Mouse (Mus musculus) hindbrain, embryonic 13.5 days (tissue): Measurements from ENCODE around the gene Akap6. TPM values are rescaled to one million over a fixed set of nuclear protein-coding genes. Genes with fewer than 3 reads are reported as not detected.
"Not testable (repeated sequence)": the region's sequence is repeated elsewhere in the genome, so short reads cannot be mapped to it uniquely, and the experiment has no call there.

Source experiments
- ATAC-seq: fragments of 200-750 bp; cut with Nextera tagmentation; 2 replicates; pipeline ENCODE4 v1.8.0; 2017; ENCODE audit warnings: moderate TSS enrichment; ENCODE audit not compliant: low FRiP score
- H3K27ac ChIP-seq: fragments of 300-500 bp; sonication (generic); 2 replicates; pipeline ENCODE4 v1.5.1; 2015; ENCODE audit warnings: inconsistent platforms, mild to moderate bottlenecking, moderate library complexity
- H3K27me3 ChIP-seq: fragments of 300-500 bp; sonication (generic); 2 replicates; pipeline ENCODE4 v1.6.1; 2015; ENCODE audit warnings: mild to moderate bottlenecking, inconsistent platforms
- H3K36me3 ChIP-seq: fragments of 300-500 bp; sonication (generic); 2 replicates; pipeline ENCODE4 v1.6.1; 2015; ENCODE audit warnings: mild to moderate bottlenecking, inconsistent platforms
- H3K4me1 ChIP-seq: fragments of 300-500 bp; sonication (generic); replicated peaks from 2 replicates; pipeline ENCODE4 v1.6.1; 2015; ENCODE audit warnings: inconsistent platforms
- H3K4me2 ChIP-seq: fragments of 300-500 bp; sonication (generic); 2 replicates; pipeline ENCODE4 v1.6.1; 2015; ENCODE audit warnings: inconsistent platforms, mild to moderate bottlenecking, moderate library complexity
- H3K4me3 ChIP-seq: fragments of 300-500 bp; sonication (generic); 2 replicates; pipeline ENCODE4 v1.5.1; 2015; ENCODE audit warnings: mild to moderate bottlenecking, inconsistent platforms
- H3K9ac ChIP-seq: fragments of 300-500 bp; sonication (generic); 2 replicates; pipeline ENCODE4 v1.6.1; 2015; ENCODE audit warnings: mild to moderate bottlenecking, inconsistent platforms
- H3K9me3 ChIP-seq: fragments of 300-500 bp; sonication (generic); 2 replicates; pipeline ENCODE4 v1.6.1; 2016; ENCODE audit warnings: inconsistent platforms
- WGBS: fragments of 180-500 bp; shearing (Covaris S2); methylation state at CpG from one replicate; pipeline ENCODE4 v1.1.7; 2015; 5-methylcytosine and 5-hydroxymethylcytosine counted together
- polyA plus RNA-seq: library from polyadenylated mRNA; unstranded; fragments of >200 nt; fragmentation: Nextera tagmentation; extraction: Ambion mirVana; gene quantifications from 2 replicates; pipeline ENCODE4 v1.2.1, GENCODE M21; 2015

Akap6 gene
- polyA plus RNA-seq, 1 experiment from 2014 or later = 31.3 TPM

GRCm38 (mm10) chr12:52719681-52720080 is 20.5 kb downstream of the Akap6 start:
- Histone ChIP-seq H3K4me2 (no peak overlapping the region), H3K9ac (no peak overlapping the region), H3K36me3 (peaks cover 8% of the 10 kb centered on the region), H3K4me1 (peaks cover 15% of the 10 kb centered on the region), H3K9me3 (no peaks in the 10 kb centered on the region), H3K27ac (no peak overlapping the region), H3K27me3 (no peaks in the 10 kb centered on the region), H3K4me3 (no peak overlapping the region)
- ATAC-seq = no peak
- WGBS = 84% methylated on average over 5 of the region's 5 CpGs

- not testable (repeated sequence) for ATAC-seq, H3K27me3 ChIP-seq, H3K9me3 ChIP-seq, H3K27ac ChIP-seq, H3K36me3 ChIP-seq, H3K9ac ChIP-seq, H3K4me3 ChIP-seq, H3K4me2 ChIP-seq
- 71% methylated on average over 3 of the region's 3 CpGs for WGBS
- peaks cover 24% of the 10 kb centered on the region for H3K4me1 ChIP-seq
Observed at GRCm38 (mm10) chr12:52724039-52724615, 24.9 kb downstream of the Akap6 start.

GRCm38 (mm10) chr12:52726434-52727231 is 27.4 kb downstream of the Akap6 start:
- no peak for ATAC-seq
- peaks cover 20% of the 10 kb centered on the region for H3K4me1 ChIP-seq
- no peaks in the 10 kb centered on the region for H3K9me3 ChIP-seq
- no peak overlapping the region for H3K4me2 ChIP-seq
- H3K9ac ChIP-seq = no peak overlapping the region
- peaks cover 6% of the 10 kb centered on the region; the same call in 1 of the 2 replicates for H3K36me3 ChIP-seq
- 0 out of 2 replicates have a peak overlapping the region, but pooled peaks have one; percentile 35 for H3K27ac ChIP-seq
- no peak overlapping the region for H3K4me3 ChIP-seq
- H3K27me3 ChIP-seq = no peaks in the 10 kb centered on the region
- 57% methylated on average over 10 of the region's 10 CpGs for WGBS

- Histone ChIP-seq H3K9ac (no peak overlapping the region), H3K4me2 (no peak overlapping the region), H3K4me3 (no peak overlapping the region), H3K27me3 (no peaks in the 10 kb centered on the region), H3K36me3 (peaks cover 6% of the 10 kb centered on the region; the same call in 1 of the 2 replicates), H3K27ac (no peak overlapping the region), H3K9me3 (no peaks in the 10 kb centered on the region), H3K4me1 (peaks cover 12% of the 10 kb centered on the region)
- 90% methylated on average over 6 of the region's 6 CpGs for WGBS
- ATAC-seq = no peak
Observed at GRCm38 (mm10) chr12:52729396-52729795, 30.2 kb downstream of the Akap6 start.

- H3K4me1 ChIP-seq, ATAC-seq, H3K9ac ChIP-seq, H3K4me2 ChIP-seq, H3K9me3 ChIP-seq, H3K27ac ChIP-seq, H3K4me3 ChIP-seq, H3K27me3 ChIP-seq: not testable (repeated sequence)
- 78% methylated on average over 8 of the region's 11 CpGs for WGBS
- H3K36me3 ChIP-seq = peaks cover 16% of the 10 kb centered on the region
Observed at GRCm38 (mm10) chr12:52735161-52735560, 36.0 kb downstream of the Akap6 start.

- ATAC-seq = no peak
- WGBS = 91% methylated on average over 1 of the region's 1 CpGs
- Histone ChIP-seq H3K36me3 (peaks cover 16% of the 10 kb centered on the region), H3K27ac (no peak overlapping the region), H3K9me3 (no peaks in the 10 kb centered on the region), H3K9ac (no peak overlapping the region), H3K4me3 (no peak overlapping the region), H3K4me2 (no peak overlapping the region), H3K27me3 (no peaks in the 10 kb centered on the region), H3K4me1 (no peaks in the 10 kb centered on the region)
Observed at GRCm38 (mm10) chr12:52737151-52737550, 38.0 kb downstream of the Akap6 start.

GRCm38 (mm10) chr12:52739326-52739725 is 40.1 kb downstream of the Akap6 start:
- WGBS = 87% methylated on average over 3 of the region's 3 CpGs
- ATAC-seq = no peak
- Histone ChIP-seq H3K4me3 (no peak overlapping the region), H3K9ac (no peak overlapping the region), H3K36me3 (peaks cover 20% of the 10 kb centered on the region), H3K4me1 (no peaks in the 10 kb centered on the region), H3K27me3 (no peaks in the 10 kb centered on the region), H3K9me3 (no peaks in the 10 kb centered on the region), H3K4me2 (no peak overlapping the region), H3K27ac (no peak overlapping the region)

GRCm38 (mm10) chr12:52741801-52742200 is 42.6 kb downstream of the Akap6 start:
- 92% methylated on average over 5 of the region's 5 CpGs for WGBS
- Histone ChIP-seq H3K9me3 (no peaks in the 10 kb centered on the region), H3K9ac (no peak overlapping the region), H3K4me2 (no peak overlapping the region), H3K4me3 (no peak overlapping the region), H3K27ac (no peak overlapping the region), H3K4me1 (peaks cover 3% of the 10 kb centered on the region; the same call in 1 of the 2 replicates), H3K36me3 (peaks cover 9% of the 10 kb centered on the region; the same call in 1 of the 2 replicates), H3K27me3 (no peaks in the 10 kb centered on the region)
- no peak for ATAC-seq

- Histone ChIP-seq H3K36me3 (no peaks in the 10 kb centered on the region), H3K9ac (no peak overlapping the region), H3K4me1 (peaks cover 28% of the 10 kb centered on the region), H3K4me2 (no peak overlapping the region), H3K9me3 (no peaks in the 10 kb centered on the region), H3K27me3 (no peaks in the 10 kb centered on the region), H3K4me3 (no peak overlapping the region), H3K27ac (no peak overlapping the region)
- no peak for ATAC-seq
- 61% methylated on average over 12 of the region's 12 CpGs for WGBS
Observed at GRCm38 (mm10) chr12:52750006-52750405, 50.8 kb downstream of the Akap6 start.

- Histone ChIP-seq H3K4me3 (no peak overlapping the region), H3K27me3 (no peaks in the 10 kb centered on the region), H3K4me2 (no peak overlapping the region), H3K9ac (no peak overlapping the region), H3K36me3 (no peaks in the 10 kb centered on the region), H3K4me1 (peaks cover 30% of the 10 kb centered on the region), H3K27ac (no peak overlapping the region), H3K9me3 (no peaks in the 10 kb centered on the region)
- WGBS = 58% methylated on average over 2 of the region's 2 CpGs
- ATAC-seq = no peak
Observed at GRCm38 (mm10) chr12:52755649-52756048, 56.5 kb downstream of the Akap6 start.

GRCm38 (mm10) chr12:52757881-52758280 is 58.7 kb downstream of the Akap6 start:
- Histone ChIP-seq H3K4me2 (no peak overlapping the region), H3K27me3 (no peaks in the 10 kb centered on the region), H3K4me1 (peaks cover 17% of the 10 kb centered on the region), H3K4me3 (no peak overlapping the region), H3K9me3 (no peaks in the 10 kb centered on the region), H3K9ac (no peak overlapping the region), H3K27ac (no peak overlapping the region), H3K36me3 (no peaks in the 10 kb centered on the region)
- 16% methylated on average over 4 of the region's 4 CpGs for WGBS
- ATAC-seq = no peak

- ATAC-seq = no peak
- Histone ChIP-seq H3K9ac (no peak overlapping the region), H3K4me2 (no peak overlapping the region), H3K4me1 (peaks cover 5% of the 10 kb centered on the region), H3K9me3 (no peaks in the 10 kb centered on the region), H3K27me3 (no peaks in the 10 kb centered on the region), H3K4me3 (no peak overlapping the region), H3K27ac (no peak overlapping the region), H3K36me3 (no peaks in the 10 kb centered on the region)
- 93% methylated on average over 2 of the region's 2 CpGs for WGBS
Observed at GRCm38 (mm10) chr12:52764046-52764445, 64.9 kb downstream of the Akap6 start.

- no peak for ATAC-seq
- 86% methylated on average over 3 of the region's 3 CpGs for WGBS
- H3K4me2 ChIP-seq = no peak overlapping the region
Observed at GRCm38 (mm10) chr12:52764810-52765209, 65.6 kb downstream of the Akap6 start.

More at GRCm38 (mm10) chr12:52764810-52765209, 65.6 kb downstream of the Akap6 start:
- H3K4me3 ChIP-seq = no peak overlapping the region
- no peaks in the 10 kb centered on the region for H3K36me3 ChIP-seq
- no peaks in the 10 kb centered on the region for H3K9me3 ChIP-seq
- H3K4me1 ChIP-seq = peaks cover 13% of the 10 kb centered on the region
- no peak overlapping the region; the same call in 1 of the 2 replicates for H3K27ac ChIP-seq
- H3K9ac ChIP-seq = no peak overlapping the region
- H3K27me3 ChIP-seq = no peaks in the 10 kb centered on the region
